ENCODE assay signal across 8 mouse cellular contexts in the genomic region with DNA sequence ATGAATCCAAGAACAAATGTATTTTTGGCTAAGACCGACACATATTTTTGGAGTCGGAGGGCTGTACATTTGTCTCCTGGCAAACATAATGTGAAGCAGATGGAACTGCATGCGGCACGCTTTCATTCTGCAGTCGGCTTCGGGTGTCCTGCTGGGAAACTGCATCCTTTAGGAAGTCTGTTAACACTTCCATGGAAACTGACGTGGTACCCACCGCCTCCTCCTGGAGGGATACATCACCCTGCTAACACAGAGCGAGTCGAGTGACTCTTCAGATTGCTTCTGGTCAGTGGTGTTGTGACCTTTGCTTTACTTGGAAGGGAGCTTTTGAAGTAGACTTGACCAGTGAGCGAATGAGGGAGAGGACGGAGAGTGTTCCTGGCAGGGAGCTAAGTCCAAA.
DNase-seq lines count a peak whose midpoint lies in the region; ATAC-seq and TF ChIP-seq lines count a peak whose summit lies in the region.

No protein-coding gene starts in this region.

- intact Hi-C loops in gastrocnemius, adult 2 months (cut with DNase I), result no loop called here

- no peak overlapping the region for H3K4me3 ChIP-seq in kidney, embryonic 15.5 days (replicated peaks)
- H3K4me3 ChIP-seq in embryonic facial prominence, embryonic 13.5 days, result no peak overlapping the region
- no peak overlapping the region for H3K4me3 ChIP-seq in limb, embryonic 12.5 days (replicated peaks)
- H3K4me3 ChIP-seq in gastrocnemius, adult 2 months, result no peak overlapping the region

- 0 out of 2 replicates have a peak, but pooled peaks cover 2% of the 10 kb centered on the region for H3K4me1 ChIP-seq in kidney, embryonic 15.5 days
- H3K4me1 ChIP-seq in embryonic facial prominence, embryonic 13.5 days, result peaks cover 14% of the 10 kb centered on the region
- H3K4me1 ChIP-seq in limb, embryonic 12.5 days (replicated peaks), result peaks cover 10% of the 10 kb centered on the region

- H3K27me3 ChIP-seq in kidney, embryonic 15.5 days, result no peaks in the 10 kb centered on the region
- H3K27me3 ChIP-seq in embryonic facial prominence, embryonic 13.5 days, result no peaks in the 10 kb centered on the region
- 0 out of 2 replicates have a peak, but pooled peaks cover 3% of the 10 kb centered on the region for H3K27me3 ChIP-seq in limb, embryonic 12.5 days

- H3K4me2 ChIP-seq in kidney, embryonic 15.5 days, result no peak overlapping the region
- H3K4me2 ChIP-seq in embryonic facial prominence, embryonic 13.5 days, result 0 out of 2 replicates have a peak overlapping the region, but pooled peaks have one; percentile 18
- H3K4me2 ChIP-seq in limb, embryonic 12.5 days, result peak overlapping the region; percentile 26; the same call in 1 of the 2 replicates

- H3K9ac ChIP-seq in kidney, embryonic 15.5 days, result no peak overlapping the region
- no peak overlapping the region for H3K9ac ChIP-seq in embryonic facial prominence, embryonic 13.5 days
- no peak overlapping the region for H3K9ac ChIP-seq in limb, embryonic 12.5 days (replicated peaks)

- peak; percentile 15 for DNase-seq in kidney, adult 11 months
- DNase-seq in kidney, postnatal 10 days, result peak; percentile 55
- DNase-seq in gastrocnemius, adult 2 months, result no peak
- DNase-seq in urinary bladder, postnatal 14 days (ENCODE audit: low spot score), result no peak

- H3K36me3 ChIP-seq in kidney, embryonic 15.5 days, result no peaks in the 10 kb centered on the region
- no peaks in the 10 kb centered on the region for H3K36me3 ChIP-seq in embryonic facial prominence, embryonic 13.5 days
- no peaks in the 10 kb centered on the region for H3K36me3 ChIP-seq in limb, embryonic 12.5 days

- H3K27ac ChIP-seq in kidney, embryonic 15.5 days, result no peak overlapping the region
- no peak overlapping the region for H3K27ac ChIP-seq in embryonic facial prominence, embryonic 13.5 days
- no peak overlapping the region for H3K27ac ChIP-seq in limb, embryonic 12.5 days
- no peak overlapping the region for H3K27ac ChIP-seq in gastrocnemius, adult 2 months

- WGBS in kidney, embryonic 15.5 days, result 60% methylated on average over 12 of the region's 12 CpGs
- 23% methylated on average over 12 of the region's 12 CpGs for WGBS in embryonic facial prominence, embryonic 13.5 days
- WGBS in limb, embryonic 12.5 days, result 27% methylated on average over 12 of the region's 12 CpGs

- H3K9me3 ChIP-seq in kidney, embryonic 15.5 days (replicated peaks), result no peaks in the 10 kb centered on the region
- H3K9me3 ChIP-seq in embryonic facial prominence, embryonic 13.5 days, result no peaks in the 10 kb centered on the region; the same call in 1 of the 2 replicates
- 0 out of 2 replicates have a peak, but pooled peaks cover 5% of the 10 kb centered on the region for H3K9me3 ChIP-seq in limb, embryonic 12.5 days

- no peak for TF ChIP-seq CTCF in gastrocnemius, adult 2 months (IDR thresholded peaks at IDR 0.05)

- no peak for ATAC-seq in kidney, embryonic 15.5 days (replicated peaks; ENCODE audit: low FRiP score)
- no peak for ATAC-seq in embryonic facial prominence, embryonic 13.5 days (ENCODE audit: insufficient number of reproducible peaks, insufficient read depth, low FRiP score, low TSS enrichment, low read depth)
- ATAC-seq in limb, embryonic 12.5 days (ENCODE audit: insufficient number of reproducible peaks, insufficient read depth, low FRiP score, low TSS enrichment, low read depth), result peak; percentile 66; the same call in 1 of the 2 replicates
- ATAC-seq in erythroblast, adult 5-6 weeks (replicated peaks; ENCODE audit: low FRiP score, poor library complexity, severe bottlenecking), result no peak

Comparison
In these comparisons a context has a peak if more than half of its experiments do, and no peak if none do; other contexts are left out.
1. DNase-seq: peak in kidney, adult 11 months (single experiment) and kidney, postnatal 10 days (single experiment); none in gastrocnemius, adult 2 months (single experiment) and urinary bladder, postnatal 14 days (single experiment).